Mouse (Mus musculus) C2C12 (cell line): ENCODE measurements around the gene Myo10. TPM values are rescaled to one million over a fixed set of nuclear protein-coding genes. Genes with fewer than 3 reads are reported as not detected.

Source experiments
- H3K27me3 ChIP-seq: one replicate; pipeline ENCODE4 v1.6.1; 2011; ENCODE audit not compliant: control insufficient read depth, insufficient read depth, insufficient read length
- H3K36me3 ChIP-seq: one replicate; pipeline ENCODE4 v1.6.1; 2011; ENCODE audit not compliant: control insufficient read depth, insufficient read depth
- H3K4me3 ChIP-seq: one replicate; pipeline ENCODE4 v1.5.1; 2011; ENCODE audit warnings: mild to moderate bottlenecking, control low read depth; ENCODE audit not compliant: poor library complexity, insufficient read depth, severe bottlenecking
- H3K79me2 ChIP-seq: one replicate; pipeline ENCODE4 v1.6.1; 2011; ENCODE audit not compliant: control insufficient read depth, insufficient read depth
- H3K79me3 ChIP-seq: one replicate; pipeline ENCODE4 v1.6.1; 2011; ENCODE audit warnings: low read depth, control low read depth
- H3ac ChIP-seq: one replicate; pipeline ENCODE3; 2011; ENCODE audit warnings: low read depth; ENCODE audit not compliant: control insufficient read depth, insufficient read length
- CEBPB ChIP-seq: IDR thresholded peaks from one replicate; pipeline ENCODE4 v1.6.1; 2011; ENCODE audit warnings: low read depth, mild to moderate bottlenecking, control low read depth, moderate library complexity
- CTCF ChIP-seq: IDR thresholded peaks from one replicate; pipeline ENCODE4 v1.5.1; 2011; ENCODE audit not compliant: control insufficient read depth, insufficient read depth, insufficient read length
- FOSL1 ChIP-seq: IDR thresholded peaks from one replicate; pipeline ENCODE4 v1.8.0; 2011; ENCODE audit warnings: mild to moderate bottlenecking, low read length; ENCODE audit not compliant: poor library complexity, insufficient read depth, severe bottlenecking
- MAX ChIP-seq: IDR thresholded peaks from one replicate; pipeline ENCODE4 v1.6.1; 2011; ENCODE audit warnings: mild to moderate bottlenecking, control low read depth
- MYOD1 ChIP-seq: IDR thresholded peaks from one replicate; pipeline ENCODE4 v1.6.1; 2011; ENCODE audit warnings: low read depth; ENCODE audit not compliant: control insufficient read depth, insufficient read length
- MYOG ChIP-seq: IDR thresholded peaks from one replicate; pipeline ENCODE4 v1.6.1; 2011; ENCODE audit not compliant: control insufficient read depth, insufficient read length; ENCODE audit errors: extremely low read depth
- USF1 ChIP-seq: IDR thresholded peaks from one replicate; pipeline ENCODE4 v1.6.1; 2011; ENCODE audit warnings: low read depth, mild to moderate bottlenecking, control low read depth, moderate library complexity
- polyA plus RNA-seq: library from polyadenylated mRNA; unstranded; fragments of >200 nt; fragmentation: generic; extraction: Trizol; gene quantifications from one replicate; pipeline ENCODE4 v1.2.1, GENCODE M21; 2012; ENCODE audit warnings: missing spikeins

Gene Myo10
- polyA plus RNA-seq, 1 experiment = 89.8 TPM

- Histone ChIP-seq H3K79me3 (no peaks in the 10 kb centered on the region), H3ac (no peak overlapping the region), H3K79me2 (peaks cover 5% of the 10 kb centered on the region), H3K4me3 (no peak overlapping the region), H3K27me3 (no peaks in the 10 kb centered on the region), H3K36me3 (peaks cover 97% of the 10 kb centered on the region)
- TF ChIP-seq USF1 (no peak), MAX (no peak), MYOG (no peak)
Observed at GRCm38 (mm10) chr15:25728501-25728900, 106.2 kb downstream of the Myo10 start.

- H3ac ChIP-seq = no peak overlapping the region
- TF ChIP-seq CTCF (no peak), FOSL1 (no peak), CEBPB (no peak), USF1 (no peak), MYOD1 (no peak), MYOG (no peak), MAX (no peak)
- peaks cover 5% of the 10 kb centered on the region for H3K79me2 ChIP-seq
- no peaks in the 10 kb centered on the region for H3K79me3 ChIP-seq
- H3K4me3 ChIP-seq = no peak overlapping the region
- H3K27me3 ChIP-seq = no peaks in the 10 kb centered on the region
- peaks cover 95% of the 10 kb centered on the region for H3K36me3 ChIP-seq
Observed at GRCm38 (mm10) chr15:25731053-25731452, 108.7 kb downstream of the Myo10 start.

GRCm38 (mm10) chr15:25732758-25733428 lies 110.6 kb downstream of the Myo10 start:
- no peaks in the 10 kb centered on the region for H3K79me3 ChIP-seq
- no peak overlapping the region for H3K4me3 ChIP-seq
- H3K79me2 ChIP-seq = peaks cover 2% of the 10 kb centered on the region
- peak; percentile 53 for TF ChIP-seq CTCF
- no peak for TF ChIP-seq MYOD1
- no peaks in the 10 kb centered on the region for H3K27me3 ChIP-seq
- H3ac ChIP-seq = no peak overlapping the region
- peaks cover 95% of the 10 kb centered on the region for H3K36me3 ChIP-seq

GRCm38 (mm10) chr15:25733739-25734430 lies 111.6 kb downstream of the Myo10 start:
- H3K79me3 ChIP-seq = no peaks in the 10 kb centered on the region
- H3K36me3 ChIP-seq = peaks cover 95% of the 10 kb centered on the region
- TF ChIP-seq CTCF = no peak
- TF ChIP-seq CEBPB = no peak
- TF ChIP-seq FOSL1 = no peak
- TF ChIP-seq MAX = no peak

GRCm38 (mm10) chr15:25736531-25736930 lies 114.2 kb downstream of the Myo10 start:
- TF ChIP-seq MYOG (no peak), FOSL1 (no peak), CEBPB (no peak), CTCF (no peak), MYOD1 (no peak), MAX (no peak), USF1 (no peak)
- Histone ChIP-seq H3K79me3 (no peaks in the 10 kb centered on the region), H3K27me3 (no peaks in the 10 kb centered on the region), H3K79me2 (no peaks in the 10 kb centered on the region), H3ac (no peak overlapping the region), H3K36me3 (peaks cover 96% of the 10 kb centered on the region), H3K4me3 (no peak overlapping the region)

More at GRCm38 (mm10) chr15:25733739-25734430, 111.6 kb downstream of the Myo10 start:
- Histone ChIP-seq H3K4me3 (no peak overlapping the region), H3K79me2 (no peaks in the 10 kb centered on the region), H3K27me3 (no peaks in the 10 kb centered on the region), H3ac (no peak overlapping the region)

GRCm38 (mm10) chr15:25740271-25740670 lies 117.9 kb downstream of the Myo10 start:
- Histone ChIP-seq H3K27me3 (no peaks in the 10 kb centered on the region), H3ac (no peak overlapping the region), H3K79me3 (no peaks in the 10 kb centered on the region), H3K79me2 (no peaks in the 10 kb centered on the region), H3K4me3 (no peak overlapping the region), H3K36me3 (peaks cover 92% of the 10 kb centered on the region)
- TF ChIP-seq CEBPB (no peak), MYOG (no peak)
